Mouse (Mus musculus) CH12.LX (cell line): ENCODE results near the gene Cbfa2t2.

Experiments used
- CTCF ChIP-seq, 2 experiments: IDR thresholded peaks in 1 of 2; conservative IDR thresholded peaks in 1 of 2; 2 replicates each; pipeline ENCODE4 v1.5.1; 2011 to 2012; ENCODE audit warnings: low read depth in 2 of 2, low read length in 2 of 2, improper control_type of control experiment in 1 of 2, inconsistent platforms in 1 of 2, mild to moderate bottlenecking in 1 of 2, moderate library complexity in 1 of 2
- EP300 ChIP-seq: IDR thresholded peaks from 2 replicates; pipeline ENCODE4 v1.6.1; 2011; ENCODE audit warnings: low read length, improper control_type of control experiment
- GABPA ChIP-seq: IDR thresholded peaks from 2 replicates; pipeline ENCODE4 v1.6.1; 2012; ENCODE audit warnings: low read depth, low read length, improper control_type of control experiment, inconsistent platforms; ENCODE audit not compliant: insufficient replicate concordance
- JUND ChIP-seq: conservative IDR thresholded peaks from 2 replicates; pipeline ENCODE4 v1.6.1; 2011; ENCODE audit warnings: low read depth, low read length, improper control_type of control experiment
- MAFK ChIP-seq: IDR thresholded peaks from 2 replicates; pipeline ENCODE4 v1.6.1; 2011; ENCODE audit warnings: low read length, improper control_type of control experiment; ENCODE audit not compliant: insufficient replicate concordance
- MYC ChIP-seq: IDR thresholded peaks from 2 replicates; pipeline ENCODE4 v1.6.1; 2011; ENCODE audit warnings: low read depth, mild to moderate bottlenecking, improper control_type of control experiment, low read length
- NELFE ChIP-seq: IDR thresholded peaks from 2 replicates; pipeline ENCODE4 v1.6.1; 2011; ENCODE audit warnings: low read depth, low read length, improper control_type of control experiment
- RAD21 ChIP-seq: IDR thresholded peaks from 2 replicates; pipeline ENCODE4 v1.6.1; 2011; ENCODE audit warnings: low read depth, mild to moderate bottlenecking, low read length, improper control_type of control experiment, moderate library complexity
- RCOR1 ChIP-seq: conservative IDR thresholded peaks from 2 replicates; pipeline ENCODE4 v1.6.1; 2012; ENCODE audit warnings: low read depth, mild to moderate bottlenecking, inconsistent platforms, low read length, improper control_type of control experiment
- SIN3A ChIP-seq: IDR thresholded peaks from 2 replicates; pipeline ENCODE4 v1.6.1; 2012; ENCODE audit warnings: low read length, improper control_type of control experiment, inconsistent platforms
- UBTF ChIP-seq: IDR thresholded peaks from 2 replicates; pipeline ENCODE4 v1.6.1; 2012; ENCODE audit warnings: low read depth, mild to moderate bottlenecking, inconsistent platforms, low read length, improper control_type of control experiment, moderate library complexity
- ZC3H11A ChIP-seq: IDR thresholded peaks from 2 replicates; pipeline ENCODE4 v1.6.1; 2012; ENCODE audit warnings: low read depth, mild to moderate bottlenecking, inconsistent platforms, low read length, improper control_type of control experiment
- ZNF384 ChIP-seq: IDR thresholded peaks from 2 replicates; pipeline ENCODE4 v1.6.1; 2012; ENCODE audit warnings: low read depth, low read length, improper control_type of control experiment, inconsistent platforms

DNA sequence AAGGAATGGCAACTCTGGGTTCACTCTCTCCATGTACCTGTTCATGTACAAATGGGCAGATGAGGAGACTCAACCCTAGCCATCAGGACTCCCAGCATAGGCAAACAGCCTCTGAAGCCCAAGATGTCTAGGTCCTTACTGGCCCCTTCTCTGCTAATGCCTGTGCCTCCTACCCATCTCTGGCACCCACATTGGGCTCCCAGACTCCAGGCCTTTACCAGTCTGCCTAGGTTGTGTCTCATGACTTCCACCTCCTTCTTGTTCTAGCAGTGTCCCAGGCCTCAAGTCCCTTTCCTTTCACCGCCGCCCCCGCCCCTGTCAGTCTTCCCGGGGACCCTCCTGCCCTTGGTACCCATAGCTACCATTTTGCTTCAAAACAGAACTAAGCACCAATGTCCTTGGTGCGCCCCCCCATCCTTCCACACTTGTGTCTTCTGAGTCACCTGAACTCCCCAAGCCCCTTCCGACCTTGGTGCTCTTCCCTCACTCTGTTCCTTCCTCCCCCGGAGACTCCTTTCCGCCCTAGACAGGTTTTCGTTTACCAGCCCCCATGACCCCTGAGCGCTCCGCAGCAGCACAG lies 29.1 kb upstream of the Cbfa2t2 start:
- TF ChIP-seq RCOR1 (no peak), JUND (no peak), CTCF (conservative IDR thresholded peaks at IDR 0.05 in 1 of 2, IDR thresholded peaks at IDR 0.05 in 1 of 2; ENCODE audit: low read depth in 2 of 2, low read length in 2 of 2) (no peak), EP300 (no peak), SIN3A (no peak), MYC (no peak), ZNF384 (no peak), NELFE (no peak), RAD21 (no peak), ZC3H11A (no peak), MAFK (no peak), GABPA (no peak), UBTF (no peak)
